Mouse (Mus musculus): ENCODE results near the gene Rasgrf1.
"Not testable (repeated sequence)": the region's sequence is repeated elsewhere in the genome, so short reads cannot be mapped to it uniquely, and the experiment has no call there.

The Rasgrf1 gene

GRCm38 (mm10) chr9:90036313-90036712, 126.6 kb downstream of the Rasgrf1 start:
- Histone ChIP-seq H3K4me1 (replicated peaks; ENCODE audit: low read depth, low read length) (no peaks in the 10 kb centered on the region), H3K9me3 (ENCODE audit: low read length) (peaks cover 23% of the 10 kb centered on the region), H3K36me3 (ENCODE audit: insufficient read depth, low read length) (no peaks in the 10 kb centered on the region), H3K27me3 (ENCODE audit: insufficient read depth, low read length) (no peaks in the 10 kb centered on the region), H3K4me3 (replicated peaks; ENCODE audit: low read length) (no peak overlapping the region)
- no peak for TF ChIP-seq POU5F1 (IDR thresholded peaks at IDR 0.05; ENCODE audit: borderline replicate concordance, low read length)
- TF ChIP-seq CTCF (conservative IDR thresholded peaks at IDR 0.05; ENCODE audit: low read length), result no peak
- TF ChIP-seq NANOG (IDR thresholded peaks at IDR 0.05; ENCODE audit: borderline replicate concordance, low read length), result no peak

- no peaks in the 10 kb centered on the region for H3K4me1 ChIP-seq (replicated peaks; ENCODE audit: low read depth, low read length)
- peaks cover 41% of the 10 kb centered on the region for H3K9me3 ChIP-seq (ENCODE audit: low read length)
- TF ChIP-seq NANOG (IDR thresholded peaks at IDR 0.05; ENCODE audit: borderline replicate concordance, low read length) (no peak), CTCF (conservative IDR thresholded peaks at IDR 0.05; ENCODE audit: low read length) (no peak), POU5F1 (IDR thresholded peaks at IDR 0.05; ENCODE audit: borderline replicate concordance, low read length) (no peak)
- H3K4me3 ChIP-seq (replicated peaks; ENCODE audit: low read length), result no peak overlapping the region
- H3K36me3 ChIP-seq (ENCODE audit: insufficient read depth, low read length), result no peaks in the 10 kb centered on the region
- no peaks in the 10 kb centered on the region for H3K27me3 ChIP-seq (ENCODE audit: insufficient read depth, low read length)
Measured at GRCm38 (mm10) chr9:90038535-90038934, 128.8 kb downstream of the Rasgrf1 start.

GRCm38 (mm10) chr9:90040916-90041315, 131.2 kb downstream of the Rasgrf1 start:
- H3K4me3 ChIP-seq (replicated peaks; ENCODE audit: low read length), result no peak overlapping the region
- TF ChIP-seq POU5F1 (IDR thresholded peaks at IDR 0.05; ENCODE audit: borderline replicate concordance, low read length), result no peak
- no peak for TF ChIP-seq CTCF (conservative IDR thresholded peaks at IDR 0.05; ENCODE audit: low read length)
- no peak for TF ChIP-seq NANOG (IDR thresholded peaks at IDR 0.05; ENCODE audit: borderline replicate concordance, low read length)

GRCm38 (mm10) chr9:90041556-90041955, 131.8 kb downstream of the Rasgrf1 start:
- H3K4me3 ChIP-seq (replicated peaks; ENCODE audit: low read length), result no peak overlapping the region
- H3K36me3 ChIP-seq (ENCODE audit: insufficient read depth, low read length), result no peaks in the 10 kb centered on the region

More at GRCm38 (mm10) chr9:90040916-90041315, 131.2 kb downstream of the Rasgrf1 start:
- no peaks in the 10 kb centered on the region for H3K4me1 ChIP-seq (replicated peaks; ENCODE audit: low read depth, low read length)
- no peaks in the 10 kb centered on the region for H3K27me3 ChIP-seq (ENCODE audit: insufficient read depth, low read length)
- H3K9me3 ChIP-seq (ENCODE audit: low read length), result peaks cover 64% of the 10 kb centered on the region
- no peaks in the 10 kb centered on the region for H3K36me3 ChIP-seq (ENCODE audit: insufficient read depth, low read length)

GRCm38 (mm10) chr9:90042906-90043305, 133.2 kb downstream of the Rasgrf1 start:
- H3K4me3 ChIP-seq (replicated peaks; ENCODE audit: low read length); H3K27me3 ChIP-seq (ENCODE audit: insufficient read depth, low read length); H3K36me3 ChIP-seq (ENCODE audit: insufficient read depth, low read length); H3K4me1 ChIP-seq (replicated peaks; ENCODE audit: low read depth, low read length): not testable (repeated sequence)
- H3K9me3 ChIP-seq (ENCODE audit: low read length), result peaks cover 68% of the 10 kb centered on the region

More at GRCm38 (mm10) chr9:90041556-90041955, 131.8 kb downstream of the Rasgrf1 start:
- H3K9me3 ChIP-seq (ENCODE audit: low read length), result peaks cover 70% of the 10 kb centered on the region
- no peaks in the 10 kb centered on the region for H3K27me3 ChIP-seq (ENCODE audit: insufficient read depth, low read length)
- TF ChIP-seq NANOG (IDR thresholded peaks at IDR 0.05; ENCODE audit: borderline replicate concordance, low read length), result no peak
- TF ChIP-seq CTCF (conservative IDR thresholded peaks at IDR 0.05; ENCODE audit: low read length), result no peak
- TF ChIP-seq POU5F1 (IDR thresholded peaks at IDR 0.05; ENCODE audit: borderline replicate concordance, low read length), result no peak
- no peaks in the 10 kb centered on the region for H3K4me1 ChIP-seq (replicated peaks; ENCODE audit: low read depth, low read length)

GRCm38 (mm10) chr9:90045191-90045590, 135.5 kb downstream of the Rasgrf1 start:
- TF ChIP-seq POU5F1 (IDR thresholded peaks at IDR 0.05; ENCODE audit: borderline replicate concordance, low read length), result no peak
- no peak for TF ChIP-seq NANOG (IDR thresholded peaks at IDR 0.05; ENCODE audit: borderline replicate concordance, low read length)
- TF ChIP-seq CTCF (conservative IDR thresholded peaks at IDR 0.05; ENCODE audit: low read length), result no peak
- H3K4me1 ChIP-seq (replicated peaks; ENCODE audit: low read depth, low read length), result no peaks in the 10 kb centered on the region
- no peak overlapping the region for H3K4me3 ChIP-seq (replicated peaks; ENCODE audit: low read length)
- no peaks in the 10 kb centered on the region for H3K27me3 ChIP-seq (ENCODE audit: insufficient read depth, low read length)
- H3K36me3 ChIP-seq (ENCODE audit: insufficient read depth, low read length), result no peaks in the 10 kb centered on the region
- H3K9me3 ChIP-seq (ENCODE audit: low read length), result peaks cover 63% of the 10 kb centered on the region

GRCm38 (mm10) chr9:90047937-90048627, 138.4 kb downstream of the Rasgrf1 start:
- Histone ChIP-seq H3K9me3 (ENCODE audit: low read length) (peaks cover 52% of the 10 kb centered on the region), H3K4me1 (replicated peaks; ENCODE audit: low read depth, low read length) (no peaks in the 10 kb centered on the region), H3K36me3 (ENCODE audit: insufficient read depth, low read length) (no peaks in the 10 kb centered on the region), H3K4me3 (replicated peaks; ENCODE audit: low read length) (no peak overlapping the region), H3K27me3 (ENCODE audit: insufficient read depth, low read length) (peaks cover under 1% of the 10 kb centered on the region; the same call in 1 of the 2 replicates)
- TF ChIP-seq CTCF (conservative IDR thresholded peaks at IDR 0.05; ENCODE audit: low read length), result no peak
- no peak for TF ChIP-seq NANOG (IDR thresholded peaks at IDR 0.05; ENCODE audit: borderline replicate concordance, low read length)
- no peak for TF ChIP-seq POU5F1 (IDR thresholded peaks at IDR 0.05; ENCODE audit: borderline replicate concordance, low read length)

GRCm38 (mm10) chr9:90053852-90054251, 144.1 kb downstream of the Rasgrf1 start, which contains the start of gene Ctsh:
Gene Ctsh (plus strand): TSS chr9:90054152.
- Histone ChIP-seq H3K4me3 (replicated peaks; ENCODE audit: low read length) (peak within 1 kb of the TSS; percentile 78), H3K9me3 (ENCODE audit: low read length) (peaks cover 3% of the 10 kb centered on the region; the same call in 1 of the 2 replicates), H3K27me3 (ENCODE audit: insufficient read depth, low read length) (peaks cover 27% of the 10 kb centered on the region), H3K4me1 (replicated peaks; ENCODE audit: low read depth, low read length) (0 out of 2 replicates have a peak, but pooled peaks cover 5% of the 10 kb centered on the region), H3K36me3 (ENCODE audit: insufficient read depth, low read length) (no peaks in the 10 kb centered on the region)
- TF ChIP-seq POU5F1 (IDR thresholded peaks at IDR 0.05; ENCODE audit: borderline replicate concordance, low read length) (no peak), NANOG (IDR thresholded peaks at IDR 0.05; ENCODE audit: borderline replicate concordance, low read length) (no peak), CTCF (conservative IDR thresholded peaks at IDR 0.05; ENCODE audit: low read length) (no peak)

All from E14TG2a.4 (cell line).